Mouse (Mus musculus): ENCODE results near the gene Grin2a. TPM values are rescaled to one million over a fixed set of nuclear protein-coding genes. Genes with fewer than 3 reads are reported as not detected.

Grin2a gene
- polyA plus RNA-seq, 1 experiment, result 0.05 TPM

GRCm38 (mm10) chr16:9785821-9786220 lies 209.5 kb downstream of the Grin2a start:
- TF ChIP-seq POLR2A (IDR thresholded peaks at IDR 0.05; ENCODE audit: control insufficient read depth, extremely low read depth, insufficient read depth, low read length, poor library complexity), result no peak
- TF ChIP-seq CTCF (IDR thresholded peaks at IDR 0.05; ENCODE audit: borderline replicate concordance, control insufficient read depth, extremely low read depth, insufficient read depth, low read length, poor library complexity), result no peak
- no peaks in the 10 kb centered on the region for H3K4me1 ChIP-seq (replicated peaks; ENCODE audit: control insufficient read depth, insufficient read depth, low read length)

GRCm38 (mm10) chr16:9768981-9769380 lies 226.4 kb downstream of the Grin2a start:
- H3K4me1 ChIP-seq (replicated peaks; ENCODE audit: control insufficient read depth, insufficient read depth, low read length), result no peaks in the 10 kb centered on the region
- H3K27ac ChIP-seq (ENCODE audit: control insufficient read depth, insufficient read depth, low read length), result no peak overlapping the region
- TF ChIP-seq POLR2A (IDR thresholded peaks at IDR 0.05; ENCODE audit: control insufficient read depth, extremely low read depth, insufficient read depth, low read length, poor library complexity) (no peak), CTCF (IDR thresholded peaks at IDR 0.05; ENCODE audit: borderline replicate concordance, control insufficient read depth, extremely low read depth, insufficient read depth, low read length, poor library complexity) (no peak)
- WGBS, result 86% methylated on average over 1 of the region's 1 CpGs
- H3K4me3 ChIP-seq (ENCODE audit: control insufficient read depth, insufficient read depth, low read length), result no peak overlapping the region
- no peaks in the 10 kb centered on the region for H3K27me3 ChIP-seq (ENCODE audit: control insufficient read depth, insufficient read depth, low read length)
- no peak for DNase-seq
- H3K36me3 ChIP-seq (ENCODE audit: control insufficient read depth, insufficient read depth, low read length), result no peaks in the 10 kb centered on the region

More at GRCm38 (mm10) chr16:9785821-9786220, 209.5 kb downstream of the Grin2a start:
- no peaks in the 10 kb centered on the region for H3K36me3 ChIP-seq (ENCODE audit: control insufficient read depth, insufficient read depth, low read length)
- no peak overlapping the region for H3K4me3 ChIP-seq (ENCODE audit: control insufficient read depth, insufficient read depth, low read length)
- no peak for DNase-seq
- H3K27ac ChIP-seq (ENCODE audit: control insufficient read depth, insufficient read depth, low read length), result no peak overlapping the region
- no peaks in the 10 kb centered on the region for H3K27me3 ChIP-seq (ENCODE audit: control insufficient read depth, insufficient read depth, low read length)
- 92% methylated on average over 4 of the region's 4 CpGs for WGBS

DNA sequence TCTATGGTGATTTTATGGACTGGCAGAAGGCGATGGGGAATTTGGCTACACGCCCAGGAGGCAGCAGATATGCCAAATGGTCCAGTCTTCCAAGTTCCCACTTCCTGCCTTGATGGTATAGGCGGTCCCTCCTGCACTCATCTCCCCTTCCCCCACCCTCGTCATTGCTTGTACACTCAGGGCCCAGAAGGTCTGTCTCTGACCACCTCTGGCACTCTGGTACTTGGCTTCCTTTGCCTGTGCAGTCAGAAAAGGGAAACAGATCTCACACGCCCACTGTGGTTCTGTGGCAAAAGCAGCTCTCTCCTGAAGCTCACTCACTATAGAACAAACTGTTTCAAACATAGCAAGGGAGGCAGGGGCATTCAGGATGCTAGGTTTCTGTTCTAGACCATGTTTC lies 227.0 kb downstream of the Grin2a start:
- DNase-seq, result no peak
- Histone ChIP-seq H3K27me3 (ENCODE audit: control insufficient read depth, insufficient read depth, low read length) (no peaks in the 10 kb centered on the region), H3K27ac (ENCODE audit: control insufficient read depth, insufficient read depth, low read length) (no peak overlapping the region), H3K36me3 (ENCODE audit: control insufficient read depth, insufficient read depth, low read length) (no peaks in the 10 kb centered on the region), H3K4me3 (ENCODE audit: control insufficient read depth, insufficient read depth, low read length) (no peak overlapping the region), H3K4me1 (replicated peaks; ENCODE audit: control insufficient read depth, insufficient read depth, low read length) (no peaks in the 10 kb centered on the region)
- no peak for TF ChIP-seq CTCF (IDR thresholded peaks at IDR 0.05; ENCODE audit: borderline replicate concordance, control insufficient read depth, extremely low read depth, insufficient read depth, low read length, poor library complexity)
- TF ChIP-seq POLR2A (IDR thresholded peaks at IDR 0.05; ENCODE audit: control insufficient read depth, extremely low read depth, insufficient read depth, low read length, poor library complexity), result no peak
- WGBS, result 60% methylated on average over 5 of the region's 5 CpGs

- Histone ChIP-seq H3K4me1 (replicated peaks; ENCODE audit: control insufficient read depth, insufficient read depth, low read length) (no peaks in the 10 kb centered on the region), H3K4me3 (ENCODE audit: control insufficient read depth, insufficient read depth, low read length) (no peak overlapping the region), H3K36me3 (ENCODE audit: control insufficient read depth, insufficient read depth, low read length) (no peaks in the 10 kb centered on the region), H3K27me3 (ENCODE audit: control insufficient read depth, insufficient read depth, low read length) (no peaks in the 10 kb centered on the region), H3K27ac (ENCODE audit: control insufficient read depth, insufficient read depth, low read length) (no peak overlapping the region)
- WGBS, result 93% methylated on average over 3 of the region's 3 CpGs
- DNase-seq, result no peak
- TF ChIP-seq POLR2A (IDR thresholded peaks at IDR 0.05; ENCODE audit: control insufficient read depth, extremely low read depth, insufficient read depth, low read length, poor library complexity) (no peak), CTCF (IDR thresholded peaks at IDR 0.05; ENCODE audit: borderline replicate concordance, control insufficient read depth, extremely low read depth, insufficient read depth, low read length, poor library complexity) (no peak)
Measured at GRCm38 (mm10) chr16:9767946-9768345, 227.4 kb downstream of the Grin2a start.

DNA sequence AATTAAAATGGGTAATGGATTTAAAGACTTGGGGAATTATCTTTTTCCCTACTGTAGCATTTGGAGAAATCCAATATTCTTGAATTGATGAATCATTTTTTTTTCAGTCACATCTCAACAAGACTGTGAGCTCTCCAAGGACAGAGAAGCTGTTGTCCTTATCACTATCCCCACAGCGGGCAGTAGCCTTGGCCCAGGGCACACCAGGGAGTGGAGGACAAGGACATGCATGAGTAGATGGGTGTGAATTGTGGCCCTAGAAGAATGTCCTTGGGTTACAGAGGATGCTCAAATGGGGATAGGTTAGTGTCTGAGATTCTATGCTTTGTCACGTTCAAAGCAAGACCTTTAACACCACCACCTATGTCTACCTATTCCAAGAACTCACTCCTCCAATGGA lies 231.3 kb downstream of the Grin2a start:
- DNase-seq, result no peak
- Histone ChIP-seq H3K4me1 (replicated peaks; ENCODE audit: control insufficient read depth, insufficient read depth, low read length) (no peaks in the 10 kb centered on the region), H3K27me3 (ENCODE audit: control insufficient read depth, insufficient read depth, low read length) (no peaks in the 10 kb centered on the region), H3K36me3 (ENCODE audit: control insufficient read depth, insufficient read depth, low read length) (no peaks in the 10 kb centered on the region), H3K4me3 (ENCODE audit: control insufficient read depth, insufficient read depth, low read length) (no peak overlapping the region), H3K27ac (ENCODE audit: control insufficient read depth, insufficient read depth, low read length) (no peak overlapping the region)
- whole genome bisulfite sequencing, result 91% methylated on average over 2 of the region's 2 CpGs
- TF ChIP-seq POLR2A (IDR thresholded peaks at IDR 0.05; ENCODE audit: control insufficient read depth, extremely low read depth, insufficient read depth, low read length, poor library complexity), result no peak
- TF ChIP-seq CTCF (IDR thresholded peaks at IDR 0.05; ENCODE audit: borderline replicate concordance, control insufficient read depth, extremely low read depth, insufficient read depth, low read length, poor library complexity), result no peak

DNA sequence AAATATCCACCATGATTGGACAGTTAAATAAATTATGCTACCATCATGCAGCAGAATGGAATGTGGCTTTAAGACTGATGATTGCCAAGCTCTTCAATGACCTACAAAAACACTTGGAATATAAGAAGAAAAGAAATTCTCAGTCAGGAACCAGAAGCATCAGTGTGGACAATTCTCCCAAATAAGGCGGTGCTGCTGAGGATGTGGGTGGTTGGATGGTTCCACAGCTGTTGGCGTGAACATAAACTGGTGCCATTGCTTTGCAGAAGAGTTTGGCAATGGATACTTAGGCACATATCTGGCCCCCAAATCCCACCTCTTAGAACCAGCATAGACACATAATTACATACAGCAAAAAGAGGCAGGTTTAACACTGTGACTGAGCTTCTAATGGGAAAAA lies 235.0 kb downstream of the Grin2a start:
- H3K27me3 ChIP-seq (ENCODE audit: control insufficient read depth, insufficient read depth, low read length), result no peaks in the 10 kb centered on the region

DNA sequence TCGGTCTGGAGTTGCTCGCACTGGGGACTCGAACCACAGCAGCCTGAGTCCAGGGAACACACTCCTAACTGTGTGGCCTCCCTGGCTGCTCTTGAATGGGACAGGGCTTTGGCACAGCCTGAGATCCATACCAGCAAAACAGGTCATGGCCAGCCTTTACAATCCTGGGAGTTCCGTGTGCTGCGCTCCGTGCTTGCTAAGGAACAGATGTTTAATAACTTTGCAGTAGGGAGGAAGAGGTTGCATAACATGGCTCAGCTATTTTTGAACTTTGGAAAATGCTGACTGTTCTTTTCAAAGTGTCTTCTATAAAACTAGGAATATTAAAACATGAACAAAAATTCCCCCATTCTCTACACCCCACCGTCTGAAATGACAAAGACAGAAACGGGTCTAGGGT lies 238.5 kb downstream of the Grin2a start:
- Histone ChIP-seq H3K27me3 (ENCODE audit: control insufficient read depth, insufficient read depth, low read length) (no peaks in the 10 kb centered on the region), H3K4me3 (ENCODE audit: control insufficient read depth, insufficient read depth, low read length) (no peak overlapping the region), H3K27ac (ENCODE audit: control insufficient read depth, insufficient read depth, low read length) (no peak overlapping the region), H3K4me1 (replicated peaks; ENCODE audit: control insufficient read depth, insufficient read depth, low read length) (no peaks in the 10 kb centered on the region), H3K36me3 (ENCODE audit: control insufficient read depth, insufficient read depth, low read length) (no peaks in the 10 kb centered on the region)
- TF ChIP-seq CTCF (IDR thresholded peaks at IDR 0.05; ENCODE audit: borderline replicate concordance, control insufficient read depth, extremely low read depth, insufficient read depth, low read length, poor library complexity) (no peak), POLR2A (IDR thresholded peaks at IDR 0.05; ENCODE audit: control insufficient read depth, extremely low read depth, insufficient read depth, low read length, poor library complexity) (no peak)
- WGBS, result 93% methylated on average over 8 of the region's 8 CpGs
- DNase-seq, result no peak

More for the DNA sequence above, 235.0 kb downstream of the Grin2a start:
- H3K4me1 ChIP-seq (replicated peaks; ENCODE audit: control insufficient read depth, insufficient read depth, low read length), result no peaks in the 10 kb centered on the region
- WGBS, result 93% methylated on average over 2 of the region's 2 CpGs
- H3K27ac ChIP-seq (ENCODE audit: control insufficient read depth, insufficient read depth, low read length), result no peak overlapping the region
- TF ChIP-seq CTCF (IDR thresholded peaks at IDR 0.05; ENCODE audit: borderline replicate concordance, control insufficient read depth, extremely low read depth, insufficient read depth, low read length, poor library complexity), result no peak
- TF ChIP-seq POLR2A (IDR thresholded peaks at IDR 0.05; ENCODE audit: control insufficient read depth, extremely low read depth, insufficient read depth, low read length, poor library complexity), result no peak
- no peak for DNase-seq
- no peak overlapping the region for H3K4me3 ChIP-seq (ENCODE audit: control insufficient read depth, insufficient read depth, low read length)
- no peaks in the 10 kb centered on the region for H3K36me3 ChIP-seq (ENCODE audit: control insufficient read depth, insufficient read depth, low read length)
